Mouse (Mus musculus) A20 (cell line): Measurements from ENCODE around the gene Mavs.

Experiments
- DNase-seq: peaks from one replicate; pipeline ENCODE4 v3.0.0-alpha.2; 2011; ENCODE audit warnings: low read depth, low spot score

Gene Mavs

GRCm38 (mm10) chr2:131261481-131262212 is 27.8 kb downstream of the Mavs start:
- no peak for DNase-seq

GRCm38 (mm10) chr2:131262213-131262672 is 28.4 kb downstream of the Mavs start, which contains the start of gene Pank2:
Pank2 (plus strand) TSS chr2:131262495.
- peak; percentile 98 for DNase-seq

- peak; percentile 74 for DNase-seq
Observed at GRCm38 (mm10) chr2:131262680-131263670, 29.1 kb downstream of the Mavs start.

- DNase-seq = peak; percentile 42
Observed at GRCm38 (mm10) chr2:131264027-131264426, 30.2 kb downstream of the Mavs start.

GRCm38 (mm10) chr2:131265056-131265455 is 31.2 kb downstream of the Mavs start:
- DNase-seq = no peak

GRCm38 (mm10) chr2:131275493-131275892 is 41.6 kb downstream of the Mavs start:
- no peak for DNase-seq

- no peak for DNase-seq
Observed at GRCm38 (mm10) chr2:131276722-131277121, 42.9 kb downstream of the Mavs start.

- no peak for DNase-seq
Observed at GRCm38 (mm10) chr2:131281596-131281995, 47.7 kb downstream of the Mavs start.

- no peak for DNase-seq
Observed at GRCm38 (mm10) chr2:131286276-131286675, 52.4 kb downstream of the Mavs start.

GRCm38 (mm10) chr2:131290669-131291068 is 56.8 kb downstream of the Mavs start:
- no peak for DNase-seq

- no peak for DNase-seq
Observed at GRCm38 (mm10) chr2:131296746-131297261, 62.9 kb downstream of the Mavs start.
